Mouse (Mus musculus) frontal cortex, postnatal 25 days (tissue): Measurements from ENCODE around the gene Paip2b.
"Not testable (repeated sequence)": the region's sequence is repeated elsewhere in the genome, so short reads cannot be mapped to it uniquely, and the experiment has no call there.

Experiments
- DNase-seq, 2 experiments: peaks; one replicate each; pipeline ENCODE4 v3.0.0; 2022; ENCODE audit warnings: low spot score in 2 of 2

Gene Paip2b

GRCm38 (mm10) chr6:83831606-83832123 lies at the start of gene Paip2b:
Gene Paip2b (minus strand): TSS chr6:83831741.
- peak; percentile 98 to 99 for DNase-seq

- DNase-seq = peak in 1 of 2 experiments; percentile 52
Observed at GRCm38 (mm10) chr6:83879815-83880214, 48.3 kb upstream of the Paip2b start.

GRCm38 (mm10) chr6:83867598-83868585 lies 36.4 kb upstream of the Paip2b start:
- peak in 1 of 2 experiments; percentile 19 for DNase-seq

- peak; percentile 90 to 94 for DNase-seq
Observed at GRCm38 (mm10) chr6:83866954-83867597, 35.5 kb upstream of the Paip2b start, which contains the start of gene Zfp638. Gene Zfp638 (plus strand): TSS chr6:83867109.

GRCm38 (mm10) chr6:83866423-83866822 lies 34.9 kb upstream of the Paip2b start:
- DNase-seq = no peak

GRCm38 (mm10) chr6:83863538-83863937 lies 32.0 kb upstream of the Paip2b start:
- DNase-seq = no peak

- DNase-seq = no peak
Observed at GRCm38 (mm10) chr6:83860033-83860432, 28.5 kb upstream of the Paip2b start.

- DNase-seq = no peak
Observed at GRCm38 (mm10) chr6:83857476-83857875, 25.9 kb upstream of the Paip2b start.

- DNase-seq = no peak
Observed at GRCm38 (mm10) chr6:83849446-83849845, 17.9 kb upstream of the Paip2b start.

GRCm38 (mm10) chr6:83846141-83846540 lies 14.6 kb upstream of the Paip2b start:
- DNase-seq = no peak

GRCm38 (mm10) chr6:83844913-83845312 lies 13.4 kb upstream of the Paip2b start:
- no peak for DNase-seq

GRCm38 (mm10) chr6:83840086-83840485 lies 8.5 kb upstream of the Paip2b start:
- no peak for DNase-seq

- DNase-seq = no peak
Observed at GRCm38 (mm10) chr6:83838046-83838445, 6.5 kb upstream of the Paip2b start.

- DNase-seq = no peak
Observed at GRCm38 (mm10) chr6:83836826-83837225, 5.3 kb upstream of the Paip2b start.

GRCm38 (mm10) chr6:83832393-83832792 lies 852 bp upstream of the Paip2b start:
- DNase-seq = not testable (repeated sequence)

- peak in 1 of 2 experiments; percentile 6 for DNase-seq
Observed at GRCm38 (mm10) chr6:83830941-83831605, 468 bp downstream of the Paip2b start.

- no peak for DNase-seq
Observed at GRCm38 (mm10) chr6:83821856-83822255, 9.7 kb downstream of the Paip2b start.

- DNase-seq = no peak
Observed at GRCm38 (mm10) chr6:83820727-83821515, 10.6 kb downstream of the Paip2b start.

- no peak for DNase-seq
Observed at GRCm38 (mm10) chr6:83818996-83819395, 12.5 kb downstream of the Paip2b start.

GRCm38 (mm10) chr6:83815801-83816200 lies 15.7 kb downstream of the Paip2b start:
- DNase-seq = no peak

- DNase-seq = no peak
Observed at GRCm38 (mm10) chr6:83802846-83803245, 28.7 kb downstream of the Paip2b start.
